Mouse (Mus musculus) 3T3-L1 (cell line): ENCODE measurements around the gene Olfr523.
A peak's percentile ranks its signal among the peaks of the same experiment; 100 is the strongest.
"Not testable (repeated sequence)": the region's sequence is repeated elsewhere in the genome, so short reads cannot be mapped to it uniquely, and the experiment has no call there.

ENCODE experiments used
- DNase-seq: peaks from one replicate; pipeline ENCODE4 v3.0.0-alpha.2; 2015; ENCODE audit warnings: low read depth, low spot score

Gene Olfr523

GRCm38 (mm10) chr7:140172936-140173335, at the start of gene Olfr523:
Gene Olfr523, plus strand, starts transcription at chr7:140173217.
- DNase-seq: no peak

- no peak for DNase-seq
Measured at GRCm38 (mm10) chr7:140124382-140124781, 48.6 kb upstream of the Olfr523 start.

DNA sequence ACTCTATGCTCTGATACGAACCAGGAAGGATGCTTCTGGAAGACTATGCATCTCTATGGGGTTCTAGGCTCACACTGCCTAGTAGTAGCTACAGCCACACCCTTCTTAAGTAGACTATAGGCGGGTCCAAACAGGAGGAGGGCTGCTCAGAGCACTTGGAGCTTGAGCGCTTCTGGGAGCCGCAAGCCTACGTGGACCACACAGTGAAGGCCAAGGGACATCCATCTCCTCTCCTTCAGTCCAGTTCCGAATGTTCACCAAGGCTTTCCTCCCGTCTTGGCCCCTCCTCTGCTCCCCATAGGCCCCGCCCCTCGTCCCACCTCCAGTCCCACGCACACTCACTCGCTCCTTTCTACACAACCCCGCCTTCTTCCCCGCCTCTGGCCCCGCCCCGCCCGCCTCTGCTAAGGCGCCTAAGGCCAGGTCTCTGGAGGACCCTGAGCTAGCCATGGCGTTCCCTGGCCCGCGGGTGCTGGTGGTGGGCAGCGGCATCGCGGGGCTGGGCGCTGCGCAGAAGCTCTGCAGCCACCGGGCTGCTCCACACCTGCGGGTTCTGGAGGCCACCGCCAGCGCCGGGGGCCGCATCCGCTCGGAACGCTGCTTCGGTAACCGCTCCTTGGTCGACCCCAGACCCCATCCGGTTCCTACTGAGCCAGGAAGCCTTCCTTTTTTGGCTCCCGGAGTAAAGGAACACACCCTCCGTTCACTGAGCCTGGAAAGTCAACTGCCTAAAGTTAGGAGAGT, 47.6 kb upstream of the Olfr523 start:
- peak; percentile 93 for DNase-seq

GRCm38 (mm10) chr7:140126022-140126350, 47.0 kb upstream of the Olfr523 start:
- no peak for DNase-seq

- no peak for DNase-seq
Measured at GRCm38 (mm10) chr7:140126934-140127333, 46.1 kb upstream of the Olfr523 start.

GRCm38 (mm10) chr7:140127911-140128310, 45.1 kb upstream of the Olfr523 start:
- DNase-seq: no peak

DNA sequence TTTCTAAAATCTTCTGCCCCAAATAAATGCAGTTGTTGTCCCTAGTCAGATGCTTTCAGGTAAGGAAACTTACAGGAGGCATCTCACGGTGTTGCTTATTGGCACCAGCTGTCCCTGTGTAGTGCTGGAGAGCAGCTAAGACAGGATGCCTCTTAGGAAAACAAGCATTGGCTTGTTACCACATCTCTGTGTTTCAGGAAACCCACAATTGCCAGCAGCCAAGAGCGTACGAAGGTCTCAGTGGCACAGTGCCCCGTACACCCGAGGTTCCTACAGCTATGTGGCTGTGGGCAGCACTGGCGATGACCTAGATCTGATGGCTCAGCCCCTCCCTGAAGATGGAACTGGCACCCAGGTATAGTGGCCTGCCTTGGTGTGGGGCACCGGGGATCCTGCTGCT, 40.8 kb upstream of the Olfr523 start:
- DNase-seq: not testable (repeated sequence)

- DNase-seq: not testable (repeated sequence)
Measured at GRCm38 (mm10) chr7:140134033-140134432, 39.0 kb upstream of the Olfr523 start.

DNA sequence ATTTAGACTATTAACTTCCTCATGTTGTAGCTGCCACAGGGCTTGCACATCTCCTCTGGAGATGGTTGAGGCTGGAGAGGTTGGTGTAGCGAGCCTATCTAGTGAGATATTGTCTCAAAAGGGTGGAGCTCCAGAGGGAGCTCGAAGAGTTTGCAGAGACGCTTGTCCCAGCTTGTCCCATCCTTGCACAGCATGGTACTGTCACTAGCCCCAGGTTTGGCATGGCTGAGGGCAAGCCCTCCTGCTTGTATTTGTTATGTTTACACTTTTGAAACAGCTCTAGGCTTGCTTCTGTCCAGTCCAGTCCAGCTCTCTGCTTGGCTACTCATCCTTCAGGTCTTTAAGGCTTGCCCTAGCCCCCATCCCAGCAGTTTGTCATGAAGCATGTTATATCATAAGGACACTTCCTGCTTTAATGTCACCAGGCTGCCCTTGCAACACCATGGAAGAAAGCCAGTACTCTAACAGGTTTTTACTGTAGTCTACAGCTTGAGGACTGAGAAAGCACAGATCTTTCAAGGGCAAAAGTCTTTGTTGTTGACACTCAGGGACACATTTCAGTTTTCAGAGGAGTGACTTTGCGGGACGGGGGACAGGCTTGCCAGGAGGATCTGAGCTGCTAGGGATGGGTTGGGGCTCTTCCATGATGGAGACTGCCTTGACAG, 37.8 kb upstream of the Olfr523 start:
- no peak for DNase-seq

- peak; percentile 89 for DNase-seq
Measured at GRCm38 (mm10) chr7:140137135-140138020, 35.6 kb upstream of the Olfr523 start, which contains the start of gene Mtg1. Gene Mtg1, plus strand, starts transcription at chr7:140137564.

DNA sequence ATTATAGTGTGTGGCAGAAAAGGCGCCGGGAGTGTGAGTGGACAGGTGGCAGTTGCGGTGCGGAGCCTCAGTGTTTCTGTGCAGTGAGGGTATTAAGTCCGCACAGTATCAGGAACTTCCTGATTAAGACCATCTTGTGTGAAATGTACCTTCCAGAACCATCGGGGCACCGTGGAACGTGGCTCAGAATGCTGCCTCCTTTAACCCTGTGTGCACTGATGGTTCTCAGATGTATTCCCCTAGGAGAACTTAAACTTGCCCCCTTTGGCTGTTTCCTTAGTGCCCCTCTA, 35.1 kb upstream of the Olfr523 start:
- DNase-seq: no peak

- DNase-seq: peak; percentile 85
Measured at GRCm38 (mm10) chr7:140141350-140141749, 31.7 kb upstream of the Olfr523 start.

GRCm38 (mm10) chr7:140144550-140144949, 28.5 kb upstream of the Olfr523 start:
- DNase-seq: no peak

DNA sequence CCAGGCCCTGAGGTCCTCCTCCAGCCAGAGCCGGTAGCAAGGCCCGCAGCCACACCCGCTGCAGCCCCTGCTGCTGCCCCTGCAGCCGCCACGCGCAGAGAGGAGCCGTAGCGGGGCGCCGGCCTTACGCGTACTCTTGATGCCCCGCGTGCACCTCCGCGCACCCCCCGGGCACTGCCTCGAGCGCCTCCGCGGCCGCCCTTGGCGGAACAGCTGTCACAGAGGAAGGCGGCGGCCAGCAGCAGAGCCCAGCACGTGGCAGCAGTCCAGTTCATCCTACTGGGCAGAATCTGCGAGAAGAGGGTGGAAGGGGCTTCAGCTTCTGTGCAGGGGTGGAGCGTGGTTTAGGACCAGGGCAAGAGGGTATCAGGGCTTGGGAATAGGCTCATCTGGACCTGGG, 19.6 kb upstream of the Olfr523 start:
- DNase-seq: no peak

GRCm38 (mm10) chr7:140153829-140154217, 19.2 kb upstream of the Olfr523 start:
- no peak for DNase-seq

GRCm38 (mm10) chr7:140154218-140154927, 18.6 kb upstream of the Olfr523 start, which contains the start of gene Sprn:
Gene Sprn, minus strand, starts transcription at chr7:140154877.
- no peak for DNase-seq

DNA sequence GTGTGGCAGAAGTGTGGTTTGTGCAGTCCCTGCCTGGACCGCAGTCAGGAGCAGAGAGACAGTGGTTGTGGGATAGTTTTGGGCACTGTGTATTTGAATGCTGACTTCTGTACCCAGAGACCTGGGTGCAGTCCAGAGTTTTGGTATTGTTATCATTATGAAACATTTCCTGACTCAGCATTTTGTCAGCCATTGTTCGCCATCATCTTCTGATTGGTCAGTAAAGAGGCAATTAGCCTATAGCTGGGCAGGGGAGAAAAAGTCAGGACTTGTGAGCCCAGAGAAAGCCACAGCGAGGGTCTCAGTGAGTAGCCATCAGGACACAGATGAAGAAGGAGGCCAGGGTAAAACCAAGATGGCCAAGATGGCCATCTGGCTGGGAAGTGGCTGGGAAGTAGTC, 12.7 kb upstream of the Olfr523 start:
- DNase-seq: no peak

DNA sequence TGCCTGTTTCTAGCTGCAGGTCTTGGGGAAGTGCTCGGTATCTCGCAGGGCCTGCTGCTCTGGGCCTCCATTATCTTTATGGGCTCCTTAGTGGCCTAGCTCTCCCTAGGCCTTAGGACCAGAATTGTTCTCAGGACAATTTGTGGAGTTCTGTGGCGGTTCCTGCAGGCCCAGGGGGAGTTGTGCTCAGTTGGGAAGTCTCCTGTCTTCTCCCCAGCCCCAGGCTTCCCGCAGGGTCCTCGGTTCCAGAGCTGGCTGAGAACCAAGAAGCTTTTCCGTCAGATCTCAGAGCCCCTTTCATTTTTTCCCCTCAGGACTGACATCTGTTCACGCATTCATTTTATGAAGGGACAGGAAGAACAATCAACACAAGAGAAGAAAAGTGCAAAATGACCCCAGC, 8.4 kb upstream of the Olfr523 start, which contains the start of gene Olfr522:
Gene Olfr522 (minus strand): TSS at position 101 of the 400 bp plus-strand sequence.
- no peak for DNase-seq

DNA sequence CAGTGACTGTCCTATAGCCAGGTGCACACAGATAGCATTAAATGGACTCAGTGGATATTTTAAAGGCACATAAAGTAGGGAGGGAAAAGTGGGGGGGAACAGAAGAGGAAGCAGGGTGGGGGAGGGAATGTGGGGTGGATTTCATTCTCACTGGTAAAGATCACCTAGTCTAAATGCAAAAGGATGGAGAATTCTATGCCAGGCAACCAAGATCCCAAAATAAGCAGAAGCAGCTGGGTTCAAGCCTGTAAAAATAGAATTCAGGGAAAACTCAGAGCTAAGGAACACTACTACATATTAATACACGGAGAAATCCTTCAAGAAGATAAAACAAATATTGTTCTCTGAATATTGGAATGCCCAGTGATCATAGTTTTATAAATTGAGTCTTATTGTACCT, 5.1 kb upstream of the Olfr523 start:
- no peak for DNase-seq

DNA sequence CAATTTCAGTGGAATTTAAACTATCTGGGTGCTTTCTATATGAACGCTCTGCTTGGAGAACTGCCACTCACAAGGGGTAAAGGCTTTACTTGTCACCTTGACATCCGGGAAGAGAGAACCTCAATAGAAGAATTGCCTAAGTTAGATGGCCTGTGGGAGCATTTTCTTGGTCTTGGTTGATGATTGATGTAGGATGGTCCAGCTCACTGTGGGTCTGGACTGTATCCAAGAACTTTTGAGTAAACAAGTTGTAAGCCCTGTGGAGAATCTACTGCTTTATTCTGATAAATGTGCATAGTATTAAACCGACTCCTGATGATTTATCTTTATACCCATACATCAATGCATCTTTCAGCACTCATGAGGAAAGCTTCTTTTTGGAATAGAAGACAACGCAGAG, 3.6 kb upstream of the Olfr523 start:
- DNase-seq: peak; percentile 18

DNA sequence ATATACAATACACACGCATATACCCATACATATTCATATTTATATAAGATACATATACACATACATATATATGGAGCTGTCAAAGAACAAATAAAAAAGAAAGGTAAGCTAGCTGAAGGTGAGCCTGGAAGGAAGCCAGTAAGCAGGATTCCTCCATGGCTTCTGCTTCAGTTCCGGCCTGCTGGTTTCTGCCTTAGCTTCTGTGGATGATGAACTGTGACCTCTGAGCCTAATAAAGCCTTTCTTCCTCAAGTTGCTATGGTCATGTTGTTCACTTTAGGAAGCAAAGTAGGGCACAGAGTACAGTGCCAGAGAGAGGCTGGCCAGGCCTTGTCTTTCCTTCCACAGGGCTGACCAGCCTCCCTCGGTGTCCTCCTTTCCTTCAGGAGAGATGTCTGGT, 2.2 kb upstream of the Olfr523 start:
- DNase-seq: no peak

GRCm38 (mm10) chr7:140179176-140179575, 6.2 kb downstream of the Olfr523 start:
- DNase-seq: no peak
